In the genomic region with DNA sequence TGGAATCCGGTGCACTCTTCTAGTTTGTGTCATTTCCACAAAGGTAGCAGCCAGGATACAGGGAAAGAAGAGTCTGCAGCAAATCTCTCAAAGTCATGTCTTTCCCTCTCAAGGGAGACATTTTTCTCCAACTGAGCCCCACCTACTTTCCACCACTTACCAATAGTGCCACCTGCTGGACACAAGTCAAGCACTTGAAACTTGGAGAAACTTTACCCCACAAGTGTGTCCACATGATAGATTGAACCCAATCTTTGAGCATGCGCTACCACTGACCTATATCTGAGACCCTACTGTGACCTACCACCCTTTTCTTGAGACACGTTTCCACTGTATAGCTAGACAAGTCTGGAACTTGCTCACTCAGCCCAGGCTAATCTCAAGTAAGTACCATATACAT, we compare ENCODE assay signal across 9 mouse cellular contexts. TPM values are rescaled to one million over a fixed set of nuclear protein-coding genes. Genes with fewer than 3 reads are reported as not detected.
A peak's percentile ranks its signal among the peaks of the same experiment; 100 is the strongest.
DNase-seq lines count a peak whose midpoint lies in the region; ATAC-seq and TF ChIP-seq lines count a peak whose summit lies in the region.
"Had no signal": no experiment of that assay in that cellular context is flagged by ENCODE, and none has a peak within 500 bp of the region (broad histone marks: within the 10 kb centered on the region; RNA-seq: fewer than 3 reads in every experiment).

No protein-coding gene starts in this region.

- DNase-seq in hindbrain, embryonic 11.5 days (ENCODE audit: low spot score), result peak; percentile 32
- DNase-seq in CD8-positive naive resting alpha-beta T cell, adult 2 months (ENCODE audit: low read depth in 2 of 2, low spot score in 2 of 2), result peak; percentile 21 to 49
- DNase-seq in adipocyte (ENCODE audit: low spot score), result peak; percentile 75
- peak; percentile 28 to 68 for DNase-seq in kidney, postnatal 36 days
- DNase-seq in spleen, adult 2 months (ENCODE audit: low read depth in 1 of 2, low spot score in 2 of 2), result peak; percentile 53 to 61
- no peak for DNase-seq in midbrain, embryonic 10.5 days (ENCODE audit: low spot score)
- DNase-seq in limb, embryonic 10.5 days (ENCODE audit: low spot score), result no peak

- H3K9ac ChIP-seq in hindbrain, embryonic 11.5 days (ENCODE audit: low read depth, low read length), result no peak overlapping the region
- no peak overlapping the region for H3K9ac ChIP-seq in hindbrain, embryonic 16.5 days (ENCODE audit: low read depth, low read length)

- no peak overlapping the region for H3K27ac ChIP-seq in hindbrain, embryonic 11.5 days (ENCODE audit: low read depth, low read length)
- no peak overlapping the region for H3K27ac ChIP-seq in hindbrain, embryonic 16.5 days (ENCODE audit: low read depth, low read length)
- no peak overlapping the region for H3K27ac ChIP-seq in spleen, adult 2 months (ENCODE audit: insufficient read depth, low read length)
- H3K27ac ChIP-seq in midbrain, embryonic 10.5 days (replicated peaks), result no peak overlapping the region
- H3K27ac ChIP-seq in limb, embryonic 10.5 days, result no peak overlapping the region

- no peaks in the 10 kb centered on the region for H3K9me3 ChIP-seq in hindbrain, embryonic 11.5 days (ENCODE audit: control insufficient read depth, low read length)
- H3K9me3 ChIP-seq in hindbrain, embryonic 16.5 days (ENCODE audit: control insufficient read depth, low read length), result 0 out of 2 replicates have a peak, but pooled peaks cover 2% of the 10 kb centered on the region
- no peaks in the 10 kb centered on the region for H3K9me3 ChIP-seq in midbrain, embryonic 10.5 days (replicated peaks)
- no peaks in the 10 kb centered on the region for H3K9me3 ChIP-seq in limb, embryonic 10.5 days (replicated peaks)

- no peak for ATAC-seq in hindbrain, embryonic 11.5 days (ENCODE audit: low FRiP score)
- no peak for ATAC-seq in hindbrain, embryonic 16.5 days

- H3K4me2 ChIP-seq in hindbrain, embryonic 11.5 days (replicated peaks; ENCODE audit: low read depth, low read length), result no peak overlapping the region
- H3K4me2 ChIP-seq in hindbrain, embryonic 16.5 days (ENCODE audit: low read length), result no peak overlapping the region

- TF ChIP-seq POLR2A in spleen, adult 2 months (IDR thresholded peaks at IDR 0.05; ENCODE audit: low read depth, low read length), result no peak

- H3K27me3 ChIP-seq in hindbrain, embryonic 11.5 days (ENCODE audit: control insufficient read depth, insufficient read depth, low read length), result no peaks in the 10 kb centered on the region
- H3K27me3 ChIP-seq in hindbrain, embryonic 16.5 days (replicated peaks; ENCODE audit: control insufficient read depth, insufficient read depth, low read length), result no peaks in the 10 kb centered on the region
- no peaks in the 10 kb centered on the region for H3K27me3 ChIP-seq in spleen, adult 2 months (ENCODE audit: control insufficient read depth, insufficient read depth, low read length)
- H3K27me3 ChIP-seq in midbrain, embryonic 10.5 days (ENCODE audit: low read depth, poor library complexity, severe bottlenecking), result no peaks in the 10 kb centered on the region
- H3K27me3 ChIP-seq in limb, embryonic 10.5 days (ENCODE audit: low read depth, poor library complexity, severe bottlenecking), result no peaks in the 10 kb centered on the region

- TF ChIP-seq CTCF in spleen, adult 2 months (IDR thresholded peaks at IDR 0.05; ENCODE audit: extremely low read depth, insufficient read depth, insufficient read length, insufficient replicate concordance), result peak; percentile 38; the same call in 1 of the 2 replicates

- H3K36me3 ChIP-seq in hindbrain, embryonic 11.5 days (ENCODE audit: control insufficient read depth, insufficient read depth, low read length), result peaks cover 6% of the 10 kb centered on the region; the same call in 1 of the 2 replicates
- peaks cover 27% of the 10 kb centered on the region for H3K36me3 ChIP-seq in hindbrain, embryonic 16.5 days (ENCODE audit: control insufficient read depth, insufficient read depth, low read length)
- peaks cover 14% of the 10 kb centered on the region for H3K36me3 ChIP-seq in spleen, adult 2 months (ENCODE audit: control insufficient read depth, insufficient read depth, low read length)
- peaks cover 44% of the 10 kb centered on the region for H3K36me3 ChIP-seq in midbrain, embryonic 10.5 days
- peaks cover 41% of the 10 kb centered on the region for H3K36me3 ChIP-seq in limb, embryonic 10.5 days

- H3K4me3 ChIP-seq in hindbrain, embryonic 11.5 days (ENCODE audit: low read depth, low read length), result no peak overlapping the region
- H3K4me3 ChIP-seq in hindbrain, embryonic 16.5 days (ENCODE audit: low read length), result no peak overlapping the region
- H3K4me3 ChIP-seq in spleen, adult 2 months (ENCODE audit: extremely low read depth, insufficient read depth, insufficient read length), result no peak overlapping the region
- no peak overlapping the region for H3K4me3 ChIP-seq in midbrain, embryonic 10.5 days
- H3K4me3 ChIP-seq in limb, embryonic 10.5 days, result no peak overlapping the region

- WGBS in hindbrain, embryonic 11.5 days, result 50% methylated on average over 3 of the region's 3 CpGs
- WGBS in hindbrain, embryonic 16.5 days, result 51% methylated on average over 3 of the region's 3 CpGs
- 61% methylated on average over 3 of the region's 3 CpGs for WGBS in spleen, adult 2 months
- 60% methylated on average over 3 of the region's 3 CpGs for WGBS in midbrain, embryonic 10.5 days
- 58% methylated on average over 3 of the region's 3 CpGs for WGBS in limb, embryonic 10.5 days

- no peaks in the 10 kb centered on the region; the same call in 1 of the 2 replicates for H3K4me1 ChIP-seq in hindbrain, embryonic 11.5 days (replicated peaks; ENCODE audit: control insufficient read depth, insufficient read depth, low read length)
- peaks cover 8% of the 10 kb centered on the region for H3K4me1 ChIP-seq in hindbrain, embryonic 16.5 days (ENCODE audit: control insufficient read depth, insufficient read depth, low read depth, low read length)
- no peaks in the 10 kb centered on the region for H3K4me1 ChIP-seq in spleen, adult 2 months (ENCODE audit: control insufficient read depth, insufficient read depth, insufficient read length)
- peaks cover 9% of the 10 kb centered on the region for H3K4me1 ChIP-seq in midbrain, embryonic 10.5 days
- H3K4me1 ChIP-seq in limb, embryonic 10.5 days, result peaks cover 5% of the 10 kb centered on the region

RNA-seq across cellular contexts. Expression of a gene that starts 1.9 kb away (rescaled TPM):
- 63.8 and 79.6 TPM in 2 replicates for polyA plus RNA-seq in hindbrain, embryonic 11.5 days (2014; fragmentation: Nextera tagmentation; extraction: Ambion mirVana)
- polyA plus RNA-seq in hindbrain, embryonic 16.5 days (2015; fragmentation: Nextera tagmentation; extraction: Ambion mirVana), result 76.2 and 87.3 TPM in 2 replicates
- polyA plus RNA-seq in spleen, adult 2 months (2012; rRNA removed), result 20.2 and 25.7 TPM in 2 replicates
- 77.9 and 79.9 TPM in 2 replicates for polyA plus RNA-seq in midbrain, embryonic 10.5 days (2016; fragmentation: Nextera tagmentation; extraction: Ambion mirVana)
- polyA plus RNA-seq in limb, embryonic 10.5 days (2016; fragmentation: Nextera tagmentation; extraction: Ambion mirVana), result 75.4 and 88.1 TPM in 2 replicates

RNA-seq across cellular contexts. Expression of a gene that starts 28.9 kb away (rescaled TPM):
- polyA plus RNA-seq in hindbrain, embryonic 11.5 days (2014; fragmentation: Nextera tagmentation; extraction: Ambion mirVana), result 256 and 268 TPM in 2 replicates
- 145 and 159 TPM in 2 replicates for polyA plus RNA-seq in hindbrain, embryonic 16.5 days (2015; fragmentation: Nextera tagmentation; extraction: Ambion mirVana)
- polyA plus RNA-seq in spleen, adult 2 months (2012; rRNA removed), result 24.7 and 29.6 TPM in 2 replicates
- 287 and 288 TPM in 2 replicates for polyA plus RNA-seq in midbrain, embryonic 10.5 days (2016; fragmentation: Nextera tagmentation; extraction: Ambion mirVana)
- 297 and 310 TPM in 2 replicates for polyA plus RNA-seq in limb, embryonic 10.5 days (2016; fragmentation: Nextera tagmentation; extraction: Ambion mirVana)

RNA-seq across cellular contexts. Expression of a gene that starts 31.8 kb away (rescaled TPM):
- 267 and 282 TPM in 2 replicates for polyA plus RNA-seq in hindbrain, embryonic 11.5 days (2014; fragmentation: Nextera tagmentation; extraction: Ambion mirVana)
- 355 and 401 TPM in 2 replicates for polyA plus RNA-seq in hindbrain, embryonic 16.5 days (2015; fragmentation: Nextera tagmentation; extraction: Ambion mirVana)
- 116 and 161 TPM in 2 replicates for polyA plus RNA-seq in spleen, adult 2 months (2012; rRNA removed)
- polyA plus RNA-seq in midbrain, embryonic 10.5 days (2016; fragmentation: Nextera tagmentation; extraction: Ambion mirVana), result 324 and 395 TPM in 2 replicates
- 291 and 361 TPM in 2 replicates for polyA plus RNA-seq in limb, embryonic 10.5 days (2016; fragmentation: Nextera tagmentation; extraction: Ambion mirVana)

RNA-seq across cellular contexts. Expression of a gene that starts 52.5 kb away (rescaled TPM):
- polyA plus RNA-seq in hindbrain, embryonic 11.5 days (2014; fragmentation: Nextera tagmentation; extraction: Ambion mirVana), result 1.1 TPM in 1 of 2 replicates, not detected in the other
- 0.71 TPM in 1 of 2 replicates, not detected in the other for polyA plus RNA-seq in hindbrain, embryonic 16.5 days (2015; fragmentation: Nextera tagmentation; extraction: Ambion mirVana)
- polyA plus RNA-seq in spleen, adult 2 months (2012; rRNA removed), result not detected in 2 replicates
- polyA plus RNA-seq in midbrain, embryonic 10.5 days (2016; fragmentation: Nextera tagmentation; extraction: Ambion mirVana), result not detected in 2 replicates
- 0.38 TPM in 1 of 2 replicates, not detected in the other for polyA plus RNA-seq in limb, embryonic 10.5 days (2016; fragmentation: Nextera tagmentation; extraction: Ambion mirVana)
- polyA plus RNA-seq: lung, embryonic 16.5 days had no signal

Comparison
In these comparisons a context has a peak if more than half of its experiments do, and no peak if none do; other contexts are left out.
1. DNase-seq: peak in hindbrain, embryonic 11.5 days (single experiment), CD8-positive naive resting alpha-beta T cell, adult 2 months (2 of 2), adipocyte (single experiment), kidney, postnatal 36 days (2 of 2) and spleen, adult 2 months (2 of 2); none in midbrain, embryonic 10.5 days (single experiment) and limb, embryonic 10.5 days (single experiment).